Mouse (Mus musculus) heart, postnatal 36 days (tissue): ENCODE data around the gene Dcst2. TPM values are rescaled to one million over a fixed set of nuclear protein-coding genes. Genes with fewer than 3 reads are reported as not detected.

ENCODE experiments used
- DNase-seq, 2 experiments: peaks; one replicate each; pipeline ENCODE4 v3.0.0; 2021 to 2022
- intact Hi-C: fragments of 180-260 bp; cut with DNase I; formaldehyde crosslinking; loops from one replicate; pipeline ENCODE4 v1.15.1; 2025
- total RNA-seq, 2 experiments: library from RNA; stranded (reverse); gene quantifications; 2 replicates each; pipeline ENCODE4 v1.2.3; 2021

Dcst2 gene
- total RNA-seq, 2 experiments from 2014 or later: not detected

DNA sequence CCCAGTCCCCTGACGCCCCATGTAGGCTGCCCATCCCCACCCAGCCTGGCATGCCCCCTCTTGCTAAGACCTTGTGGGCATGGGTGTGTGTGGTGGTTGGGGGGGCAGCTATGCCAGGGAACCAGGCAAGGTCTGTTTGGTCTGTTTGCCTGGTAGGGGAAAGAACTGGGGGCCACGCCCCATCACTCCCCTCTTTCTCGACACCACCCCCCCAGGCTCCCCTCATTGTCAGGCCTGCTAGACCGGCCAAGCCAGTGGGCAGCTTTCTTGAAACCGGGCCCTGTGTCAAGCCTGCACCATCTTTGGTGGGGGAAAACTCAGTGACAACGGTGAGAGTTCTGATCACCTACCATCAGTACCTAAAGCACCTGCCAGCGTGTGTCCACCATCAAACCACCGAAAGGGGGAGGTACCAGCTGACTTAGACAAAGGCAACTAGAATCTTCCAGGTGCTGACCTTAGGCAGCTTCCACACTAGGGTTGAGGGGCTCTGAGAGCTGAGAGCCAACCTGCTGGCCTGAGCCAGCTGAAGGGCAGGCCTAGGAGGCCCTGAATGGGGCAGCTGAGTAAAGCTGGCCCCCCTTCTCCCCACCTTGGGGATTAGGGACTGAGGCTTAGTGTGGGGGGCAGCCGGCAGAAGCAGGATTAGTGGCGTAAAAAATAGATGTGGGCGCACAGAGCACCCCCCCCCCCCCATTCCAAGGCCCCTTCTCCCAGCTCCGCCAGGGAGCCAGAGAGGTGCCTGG, 22.7 kb downstream of the Dcst2 start:
- intact Hi-C loops: no loop called here
- no peak for DNase-seq

DNA sequence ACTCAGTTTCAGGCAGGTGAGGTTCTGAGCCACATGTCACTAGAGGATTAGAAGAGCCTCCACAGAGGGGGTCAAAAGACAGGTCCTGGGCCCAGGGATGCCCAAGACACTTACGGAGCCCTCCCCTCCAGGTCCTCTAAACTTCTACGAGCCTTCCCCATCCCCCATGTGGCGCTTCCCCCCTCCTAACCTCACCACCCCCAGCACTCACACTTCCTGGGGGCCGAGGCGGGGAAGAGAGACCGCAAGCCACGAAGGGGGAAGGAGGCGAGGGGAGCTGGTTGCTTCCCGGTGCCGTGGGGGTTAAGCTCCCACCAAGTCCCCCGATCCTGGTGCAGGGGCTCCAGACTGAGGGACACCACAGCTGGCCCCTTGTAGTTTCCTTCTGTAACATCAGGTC, 23.7 kb downstream of the Dcst2 start:
- DNase-seq: no peak
- intact Hi-C loops: no loop called here

DNA sequence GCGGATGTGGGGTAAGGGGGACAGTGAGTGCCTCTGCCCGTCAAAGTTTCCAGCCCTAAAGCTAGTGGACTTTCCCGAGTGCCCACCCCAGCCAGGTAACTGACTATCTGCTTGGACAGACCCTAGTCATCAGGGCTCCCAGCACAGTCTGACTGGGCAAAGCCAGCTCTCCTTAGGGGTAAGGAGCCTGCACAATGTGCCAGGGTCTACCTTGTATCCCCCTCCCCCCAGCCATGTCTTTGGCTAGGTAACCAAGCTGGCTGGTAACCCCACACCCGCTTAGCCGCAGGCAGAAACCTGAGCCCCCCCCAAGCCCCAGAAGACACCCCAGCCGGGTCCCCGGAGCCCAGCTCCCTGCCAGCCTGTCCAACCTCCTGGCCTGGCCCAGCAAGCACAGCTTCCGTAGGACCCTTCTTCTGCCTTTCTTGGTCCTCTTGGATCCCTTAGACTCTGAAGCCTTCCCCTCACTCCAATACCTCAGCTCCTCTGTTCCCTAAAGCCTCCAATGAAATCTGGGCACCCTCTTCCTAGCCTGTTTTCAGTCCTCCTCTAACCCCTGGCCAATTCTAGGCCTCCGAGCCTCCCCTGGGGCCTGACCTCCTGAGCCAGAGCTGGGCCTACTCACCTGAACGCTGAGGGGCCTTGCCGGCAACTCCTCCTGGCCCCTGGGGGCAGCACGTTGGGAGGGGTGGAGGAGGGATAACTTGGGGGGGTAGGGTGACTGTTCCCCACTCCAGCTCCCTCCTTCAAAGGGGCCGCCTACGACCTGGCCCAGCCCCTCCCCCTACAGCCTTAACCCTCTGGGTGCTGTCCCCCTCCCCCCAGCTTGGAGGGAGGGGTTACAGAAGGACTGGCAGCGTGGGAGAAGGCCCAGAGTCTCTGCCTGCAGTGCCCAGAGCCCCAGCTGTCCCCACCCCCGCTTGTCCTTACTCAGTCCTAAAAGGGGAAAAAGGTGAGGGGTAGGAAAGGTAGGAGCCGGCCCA, 25.0 kb downstream of the Dcst2 start:
- DNase-seq: no peak
- intact Hi-C loops: no loop called here

DNA sequence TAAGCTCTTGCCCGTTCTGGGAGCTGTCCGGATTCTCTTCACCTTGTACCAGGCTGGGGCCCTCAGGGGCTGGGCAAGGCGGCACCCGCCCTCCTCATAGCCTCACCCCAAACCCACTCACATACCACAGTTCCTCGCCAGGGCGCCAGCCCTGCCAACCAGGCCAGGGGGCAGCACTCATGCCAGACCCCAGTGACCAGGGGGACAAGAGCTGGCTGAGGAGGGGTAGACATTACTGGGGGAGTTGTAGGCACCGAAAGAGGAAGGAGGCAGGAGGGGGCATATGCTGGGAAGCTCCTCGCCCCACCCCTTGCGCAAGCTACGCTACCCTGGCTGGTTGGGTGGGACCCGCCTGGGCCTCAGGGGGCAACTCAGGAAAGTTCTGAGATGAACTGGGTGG, 25.9 kb downstream of the Dcst2 start:
- DNase-seq: peak in 1 of 2 experiments; percentile 28
- intact Hi-C loops: no loop called here

DNA sequence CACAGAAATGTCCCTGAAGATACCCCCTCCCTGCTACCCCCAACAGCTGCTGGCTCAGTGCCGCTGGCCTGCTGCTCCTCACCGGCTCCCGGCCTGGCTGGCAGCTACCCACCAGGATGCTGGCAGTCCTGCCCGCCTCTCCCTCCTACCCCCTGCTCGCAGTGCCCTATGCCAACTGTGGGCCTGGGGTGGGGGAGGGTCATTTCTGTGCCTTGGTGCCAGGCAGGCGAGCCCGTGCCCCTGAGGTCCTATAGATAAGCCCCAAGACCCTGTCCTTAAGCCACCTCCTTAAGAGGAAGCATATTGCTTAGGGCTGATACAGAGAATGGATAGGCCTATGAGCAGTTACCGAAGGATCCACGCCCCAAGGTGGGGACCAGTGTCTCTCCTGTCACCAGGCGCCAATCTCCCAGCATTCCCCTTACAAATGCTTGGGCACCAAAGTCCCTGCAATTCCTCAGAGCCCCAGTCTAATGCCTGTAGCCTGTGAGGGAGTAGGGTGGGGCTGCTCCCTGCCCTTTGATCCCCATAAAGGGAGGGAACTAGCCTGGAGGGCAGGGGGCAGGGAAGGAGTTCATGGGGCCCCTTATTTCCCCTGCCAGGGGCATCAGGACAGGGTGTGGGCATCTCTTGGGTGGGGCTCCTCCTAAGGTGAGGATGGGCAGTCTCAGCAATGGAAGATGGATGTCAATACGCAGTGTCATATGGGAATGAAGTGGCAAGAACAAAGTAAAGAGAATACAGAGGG, 26.5 kb downstream of the Dcst2 start:
- peak; percentile 62 to 63 for DNase-seq
- intact Hi-C loops: no loop called here

DNA sequence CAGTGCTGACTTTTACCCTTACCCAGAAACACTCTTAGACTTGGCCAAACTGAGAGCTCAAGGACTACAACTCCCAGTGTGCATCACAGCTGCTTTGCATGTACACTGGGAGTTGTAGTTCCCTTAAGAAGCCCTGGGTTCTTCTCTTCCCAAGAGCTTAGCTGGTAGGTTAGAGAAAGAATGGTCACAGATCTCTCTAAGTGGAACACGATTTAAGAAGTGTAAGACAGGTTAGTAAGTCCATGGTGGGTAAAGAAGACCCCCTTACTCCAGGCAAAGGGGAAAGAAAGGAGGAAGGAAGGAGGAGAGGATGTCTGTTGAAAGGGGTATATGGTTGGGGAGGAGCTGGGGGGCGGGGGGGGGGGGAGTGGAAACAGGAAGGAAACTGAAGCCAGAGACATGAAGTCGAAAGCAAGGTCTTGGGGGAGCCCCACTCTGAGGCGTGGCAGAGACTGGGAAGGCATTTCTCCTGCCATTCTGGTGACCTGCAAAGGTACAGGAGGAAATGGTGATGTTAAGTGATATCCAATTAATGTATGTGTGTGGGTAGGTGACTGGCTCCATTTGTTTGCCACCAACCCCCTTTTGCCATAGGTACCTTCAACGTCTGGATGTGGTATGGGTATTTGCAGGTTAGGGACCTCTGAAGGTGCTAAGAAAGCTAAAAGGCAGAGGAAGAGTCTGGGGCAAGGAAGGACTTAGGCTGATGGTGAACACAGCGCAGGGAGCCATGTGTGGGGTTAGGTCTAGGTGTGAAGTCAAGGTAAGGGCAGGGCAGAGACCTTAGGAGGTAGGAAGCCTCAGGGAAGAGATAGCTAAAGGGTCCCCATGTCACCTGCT, 27.3 kb downstream of the Dcst2 start:
- intact Hi-C loops: no loop called here
- DNase-seq: no peak

DNA sequence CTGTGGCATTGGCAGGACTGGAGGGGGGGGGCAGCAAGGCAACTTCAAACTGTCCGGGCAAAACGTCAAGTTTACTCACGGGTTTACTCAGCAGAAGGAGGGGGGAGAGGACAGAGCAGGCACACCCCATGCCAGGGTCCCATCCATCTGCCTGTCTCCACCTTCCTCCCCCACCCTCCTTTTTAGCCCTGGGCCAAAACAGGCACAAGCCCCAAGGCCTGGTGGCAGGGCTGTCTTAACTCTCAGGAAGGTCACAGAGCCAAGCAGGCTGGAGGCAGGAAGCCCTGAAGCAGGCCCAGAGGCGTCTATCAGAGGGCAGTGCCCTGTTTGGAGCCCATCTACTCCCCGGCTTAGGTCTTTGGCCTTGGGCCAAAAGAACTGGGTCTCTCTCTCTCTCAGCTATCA, 28.3 kb downstream of the Dcst2 start:
- DNase-seq: peak; percentile 31 to 54
- intact Hi-C loops: no loop called here

DNA sequence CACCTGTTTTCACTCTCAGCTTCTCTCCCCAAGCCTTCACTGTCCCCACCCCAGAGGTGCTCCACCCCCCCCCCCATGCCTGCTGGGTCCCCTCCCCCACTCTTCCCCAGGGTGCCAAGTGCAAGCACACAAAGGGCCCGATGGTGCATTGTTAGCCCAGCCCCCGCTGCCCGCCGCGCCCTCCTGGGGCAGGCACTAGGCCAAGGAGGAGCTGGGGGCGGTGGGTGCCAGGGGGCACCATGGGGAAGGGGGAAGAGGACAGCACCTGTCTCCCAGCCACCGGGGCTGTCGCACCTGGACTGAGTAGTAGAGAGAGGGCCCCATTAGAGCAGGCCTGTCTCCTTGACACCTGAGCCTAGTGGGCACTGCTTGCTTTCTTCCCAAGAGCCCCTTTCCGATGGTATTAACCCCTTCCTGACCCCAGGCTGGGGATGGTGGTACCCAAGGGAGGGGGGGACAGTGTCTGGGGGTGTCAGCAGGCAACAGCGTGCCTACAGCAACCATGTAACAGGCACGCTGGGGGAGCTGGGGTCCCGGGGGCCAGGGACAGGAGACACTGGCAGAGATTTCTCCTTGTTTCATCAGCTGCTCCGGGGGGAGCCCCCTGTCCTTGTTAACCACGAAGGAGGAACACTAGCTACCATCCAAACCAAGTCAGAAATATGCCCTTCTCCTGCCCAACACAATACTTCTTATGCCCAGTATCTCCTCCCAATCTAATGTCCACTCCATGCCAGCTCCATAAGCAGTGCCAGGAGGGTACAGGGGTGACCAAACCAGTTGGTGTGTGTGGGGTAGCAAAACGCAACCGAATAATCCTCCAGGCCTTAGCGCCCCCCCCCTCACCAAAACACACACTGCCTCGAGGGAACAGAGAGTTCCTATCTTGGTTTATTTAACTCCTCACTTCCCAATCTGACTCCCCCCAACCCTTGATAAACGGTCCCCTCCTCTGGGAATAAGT, 29.2 kb downstream of the Dcst2 start:
- no peak for DNase-seq

DNA sequence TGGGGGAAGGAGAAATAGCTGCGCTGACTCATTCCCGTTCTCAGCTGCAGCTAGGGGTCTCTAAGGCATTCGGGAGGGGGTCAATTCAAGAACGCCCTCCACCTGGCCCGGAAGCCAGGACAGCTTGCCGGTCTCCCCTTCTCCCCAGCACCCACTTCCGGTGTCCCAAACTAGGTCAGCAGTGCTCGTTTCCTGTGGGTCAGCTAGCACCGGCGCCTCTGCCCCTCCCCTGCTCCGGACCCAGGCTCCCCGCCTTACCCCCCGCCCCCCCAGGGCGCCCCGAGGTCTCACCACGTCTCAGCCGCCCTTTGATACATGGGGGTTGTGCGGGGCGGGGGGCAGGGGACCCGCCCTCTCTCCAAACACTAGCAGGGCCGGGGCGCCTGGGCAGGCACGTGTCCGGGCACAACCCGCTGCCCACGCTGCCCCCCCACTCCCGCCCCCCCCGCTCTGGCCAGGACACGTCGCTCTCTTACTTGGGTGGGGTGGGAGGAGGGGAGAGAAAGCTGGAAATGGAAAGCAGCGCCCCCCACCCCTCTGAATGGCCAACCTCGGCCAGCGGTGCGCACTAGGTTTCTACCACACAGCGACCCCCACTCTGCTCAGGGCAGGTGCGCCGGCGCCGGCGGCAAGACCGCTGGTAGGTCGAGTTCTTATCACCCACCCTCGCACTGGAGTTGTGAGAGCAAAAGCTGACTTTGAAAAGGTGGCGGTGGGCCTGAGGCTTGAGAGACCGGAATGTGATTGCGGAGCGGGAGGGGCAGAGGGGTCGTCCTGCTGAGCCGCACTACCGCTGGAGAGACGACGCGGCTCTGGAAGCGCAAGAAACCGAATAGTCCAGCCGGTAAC, 30.1 kb downstream of the Dcst2 start:
- intact Hi-C loops: loop anchor here (2.0 kb wide), 1 partner anchor 13 kb away; no protein-coding TSS in a partner anchor
- DNase-seq: peak; percentile 57 to 80

More for the DNA sequence above, 29.2 kb downstream of the Dcst2 start:
- intact Hi-C loops: no loop called here

DNA sequence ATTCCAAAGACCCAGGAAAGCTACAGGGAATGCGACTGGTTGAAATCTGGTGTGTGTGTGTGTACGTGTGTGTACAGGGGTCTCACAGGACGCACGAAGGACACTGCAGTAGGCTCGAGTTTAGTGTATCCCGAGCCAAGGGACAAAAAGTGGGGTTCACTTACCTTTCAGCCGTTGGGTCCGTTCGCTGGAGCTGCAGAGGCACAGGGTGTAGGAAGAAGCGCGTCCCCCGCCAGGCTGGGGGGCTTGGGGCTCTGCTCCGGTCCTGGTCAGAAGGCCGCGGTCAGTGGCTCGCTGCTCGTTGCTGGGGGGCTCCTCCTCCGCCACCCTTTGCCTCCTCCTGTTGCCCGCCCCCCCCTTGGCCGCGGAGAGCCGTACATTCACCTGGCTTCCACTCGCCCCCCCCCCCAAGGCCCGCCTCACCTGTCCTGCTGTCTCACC, 31.1 kb downstream of the Dcst2 start:
- DNase-seq: peak; percentile 45 to 57
- intact Hi-C loops: loop anchor here (2.0 kb wide), 1 partner anchor 14 kb away; no protein-coding TSS in a partner anchor

DNA sequence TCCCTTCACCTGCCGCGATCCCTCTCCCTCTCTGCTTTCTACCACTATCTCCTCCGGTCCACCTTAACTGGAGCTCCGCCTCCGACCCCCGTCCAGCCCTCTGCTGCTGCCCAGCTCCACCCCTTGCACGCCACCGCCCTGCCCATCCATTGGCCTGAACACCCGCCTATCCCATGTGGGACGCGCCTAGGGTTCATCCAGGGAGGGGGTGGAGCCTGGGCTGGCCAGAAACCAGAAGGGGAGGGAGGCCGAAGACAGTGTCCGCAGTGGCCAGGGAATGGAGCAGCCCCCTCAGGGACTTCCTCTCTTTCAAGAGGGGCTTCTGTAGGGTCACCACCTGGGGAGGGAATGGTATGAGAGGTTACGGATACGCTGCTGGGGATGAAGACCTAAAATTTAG, 31.8 kb downstream of the Dcst2 start:
- peak; percentile 98 for DNase-seq
- intact Hi-C loops: loop anchor here (2.0 kb wide), 2 partner anchors 15 to 45 kb away; partner anchors contain the start of gene Adam15

DNA sequence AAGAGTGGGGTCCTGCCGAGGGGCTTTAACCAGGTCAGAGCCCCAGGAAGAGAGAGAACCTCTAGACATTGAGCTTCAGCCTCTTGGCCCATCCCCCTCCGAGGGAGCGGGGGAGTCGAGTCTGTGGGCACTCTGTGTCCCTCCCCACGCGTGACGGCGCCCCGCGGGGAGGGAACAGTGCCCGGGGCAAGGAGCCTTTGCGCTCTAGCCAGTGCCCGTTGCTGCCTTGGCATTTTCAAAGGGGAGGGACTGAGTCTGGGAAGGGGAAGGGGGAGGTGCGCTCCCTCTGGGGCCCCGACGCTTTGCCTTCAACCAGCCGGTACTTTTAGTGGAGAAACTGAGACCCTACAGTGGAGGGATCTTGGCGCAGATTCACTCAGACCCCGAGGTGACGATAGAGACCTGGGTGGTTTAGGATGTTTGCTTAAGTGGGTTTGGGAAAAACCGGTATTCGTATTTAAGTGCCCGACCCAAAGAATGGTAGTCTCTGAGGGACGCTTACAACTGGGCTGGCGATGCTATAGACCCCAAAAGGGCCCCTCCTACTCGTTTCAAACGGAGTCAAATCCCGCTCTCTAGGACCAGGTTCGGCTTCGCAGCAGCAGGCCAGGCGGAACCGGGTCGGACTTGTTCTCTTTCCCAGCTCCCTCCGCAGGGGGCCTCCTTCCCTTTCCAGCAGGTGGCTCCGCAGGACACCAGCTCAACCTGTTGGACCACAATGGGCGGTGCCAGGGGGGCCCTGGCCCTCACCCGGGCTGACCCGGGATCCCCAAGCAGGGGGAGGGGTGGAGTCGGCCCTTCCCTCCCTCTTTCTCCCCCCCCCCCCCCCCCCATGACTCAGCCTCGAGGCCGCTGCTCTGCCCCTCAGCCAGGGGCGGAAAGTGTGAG, 32.5 kb downstream of the Dcst2 start, which contains the start of gene Zbtb7b:
TSS of gene Zbtb7b (minus strand) at position 771 of the 888 bp plus-strand sequence.
- peak; percentile 75 to 85 for DNase-seq
- intact Hi-C loops: loop anchor here (2.0 kb wide), 1 partner anchor 45 kb away; the partner anchor contains the start of gene Adam15

DNA sequence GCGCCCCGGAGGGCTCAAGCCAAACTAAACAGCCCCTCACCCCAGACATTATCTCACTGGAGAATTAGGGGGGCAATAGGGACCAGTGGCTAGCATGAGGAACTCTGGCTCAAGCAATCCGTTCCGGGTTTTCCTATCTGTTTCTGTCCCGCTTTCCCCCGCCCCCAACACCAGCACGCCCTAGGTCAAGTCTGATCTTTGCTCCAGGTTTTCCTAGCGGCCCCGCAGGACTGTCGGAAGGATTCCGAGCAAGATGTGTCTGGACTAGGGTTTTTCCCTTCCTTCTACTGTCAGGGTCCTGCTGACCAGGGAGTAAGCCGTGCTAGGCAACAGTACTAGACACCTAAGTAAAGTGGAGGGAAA, 33.1 kb downstream of the Dcst2 start:
- peak in 1 of 2 experiments; percentile 78 for DNase-seq
- intact Hi-C loops: loop anchor here (2.0 to 5.0 kb wide), 3 partner anchors 46 to 92 kb away; partner anchors contain the start of gene Adam15

DNA sequence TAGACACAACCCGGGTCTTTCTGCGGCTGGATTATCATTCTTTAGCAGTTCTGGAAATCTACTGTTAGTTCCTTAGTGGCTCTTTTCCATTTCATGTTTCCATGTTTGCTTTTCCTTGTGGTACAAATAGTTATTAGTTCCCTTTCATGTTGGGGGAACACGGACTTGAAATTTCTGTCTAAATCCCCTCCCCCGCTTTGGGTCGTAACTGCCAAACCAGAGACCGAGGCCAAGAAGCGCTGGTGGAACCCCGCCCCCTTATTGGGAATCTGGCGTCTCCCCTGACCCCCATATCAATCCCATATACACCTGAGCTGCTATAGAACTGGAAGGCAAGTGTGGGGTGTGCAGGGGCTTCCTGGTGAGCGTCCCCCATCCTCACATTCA, 33.6 kb downstream of the Dcst2 start:
- intact Hi-C loops: loop anchor here (2.0 to 5.0 kb wide), 3 partner anchors 47 to 92 kb away; partner anchors contain the start of gene Adam15
- no peak for DNase-seq

DNA sequence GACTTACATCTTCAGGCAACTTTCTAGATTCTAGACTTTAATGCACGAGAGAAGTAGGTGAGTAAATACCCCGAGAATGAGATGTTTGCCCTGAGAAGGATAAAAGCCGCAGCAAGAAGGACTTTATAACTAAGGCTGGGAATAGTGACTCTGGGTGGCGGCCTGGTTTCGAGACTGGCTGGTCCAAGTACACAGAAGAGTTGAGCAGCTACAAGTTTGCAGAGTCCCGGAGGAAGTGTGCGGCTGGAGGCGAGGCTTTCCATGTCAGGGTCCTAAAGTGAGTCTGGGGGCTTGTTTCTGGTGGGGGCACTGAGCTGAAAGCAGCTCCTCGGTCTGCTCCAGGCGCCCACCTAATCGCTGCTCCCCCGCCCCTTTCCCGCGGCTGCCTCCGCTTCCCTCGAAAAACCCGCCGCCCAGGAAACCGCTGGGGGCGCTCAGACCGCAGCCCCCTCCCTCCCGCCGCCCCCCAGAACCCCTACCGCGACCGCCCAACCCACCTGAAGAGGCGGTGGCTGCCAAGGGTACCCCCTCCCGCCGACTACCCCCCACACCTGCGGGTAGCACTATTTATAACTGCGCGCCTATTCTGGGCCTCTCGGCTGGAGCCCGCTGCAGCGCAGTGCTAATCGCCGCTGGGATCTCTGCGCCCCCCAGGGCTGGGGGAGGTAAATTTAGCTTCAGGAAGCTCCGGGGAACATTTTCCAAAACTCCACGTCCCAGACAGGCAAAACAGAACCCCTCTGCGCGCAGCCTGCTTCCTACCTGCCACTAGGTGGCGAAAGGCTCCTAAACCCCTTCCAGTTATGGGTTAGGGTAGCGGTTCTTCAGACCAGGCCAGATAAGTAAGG, 34.3 kb downstream of the Dcst2 start:
- DNase-seq: peak; percentile 72 to 81
- intact Hi-C loops: loop anchor here (2.0 to 5.0 kb wide), 4 partner anchors 15 to 91 kb away; partner anchors contain the start of genes Adam15 and Flad1
